Mouse (Mus musculus): ENCODE data around the gene Samd14.

Samd14 gene

DNA sequence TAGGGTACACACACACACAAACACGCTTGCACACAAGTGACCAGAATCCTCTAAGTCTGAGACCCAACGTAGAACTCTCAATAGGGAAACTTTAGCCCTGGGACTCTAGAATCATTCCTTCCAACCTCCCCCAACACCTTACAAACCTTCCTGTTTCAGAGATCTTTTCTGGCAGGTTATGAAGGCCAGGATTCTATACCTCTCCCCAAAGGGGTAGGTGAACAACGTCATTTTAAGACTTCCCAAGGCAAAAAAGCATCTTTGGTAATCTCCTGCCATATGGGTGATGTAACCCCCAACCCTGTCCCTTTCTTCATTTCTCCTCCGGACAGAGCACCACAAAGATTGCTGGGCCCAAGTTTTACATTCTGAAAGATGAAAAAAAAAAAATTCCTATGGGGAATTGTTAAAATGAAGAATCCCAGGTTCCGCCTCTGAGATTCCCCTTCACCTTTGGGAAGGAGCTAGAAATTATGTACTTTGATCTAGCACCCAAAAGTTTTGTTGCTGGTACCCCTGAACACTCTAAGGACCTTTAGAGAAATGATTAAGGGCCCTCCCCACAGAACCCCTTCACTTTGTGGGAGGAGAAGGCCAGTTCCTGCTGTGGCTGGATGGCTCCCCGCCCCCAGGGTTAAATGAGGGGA is 19.5 kb upstream of the Samd14 start:
- DNase-seq (ENCODE audit: low spot score in 2 of 2) = no peak

DNA sequence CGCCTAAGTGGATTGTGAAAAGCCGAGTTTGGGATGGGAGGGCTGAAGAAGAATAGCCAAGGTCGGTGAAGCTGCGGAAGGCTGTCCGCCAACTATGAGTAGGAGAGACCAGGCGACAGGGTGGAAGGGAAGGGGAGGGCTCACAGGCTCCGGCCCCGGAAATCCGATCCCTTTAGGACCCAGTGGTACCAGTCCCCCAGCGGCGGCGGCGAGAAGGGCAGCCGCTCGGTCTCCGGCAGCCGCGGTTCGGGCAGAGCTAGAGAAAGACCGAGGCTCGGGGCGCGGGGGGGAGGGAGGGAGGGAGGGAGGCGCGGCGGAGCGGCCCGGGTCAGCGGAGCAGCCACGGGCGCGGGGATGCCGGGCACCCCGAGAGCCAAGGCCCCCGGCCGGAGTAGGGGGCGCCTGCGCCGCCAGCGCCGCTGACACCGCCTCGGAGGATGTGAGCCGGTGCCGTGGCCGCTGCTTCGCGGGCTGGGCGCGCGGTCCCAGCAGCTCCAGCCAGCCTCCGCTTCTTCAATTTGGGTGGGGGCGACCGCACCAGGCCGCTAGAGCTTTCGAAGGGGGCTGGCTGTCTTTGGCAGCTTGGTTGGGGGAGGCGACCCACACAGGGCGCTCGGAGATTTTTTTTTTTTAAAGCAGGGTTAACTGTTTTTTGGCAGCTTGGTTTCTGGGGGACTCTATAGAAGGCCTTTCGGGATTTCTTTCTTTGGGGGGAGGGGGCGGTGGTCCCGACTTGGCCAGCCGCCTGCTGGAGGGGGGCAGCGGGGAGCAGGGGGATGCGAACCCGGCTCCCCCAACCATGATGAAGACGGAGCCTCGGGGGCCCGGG is 18.7 kb upstream of the Samd14 start, which contains the start of gene Ppp1r9b:
Gene Ppp1r9b (plus strand): TSS at position 287 of the 829 bp plus-strand sequence.
- peak; percentile 90 to 93 for DNase-seq (ENCODE audit: low spot score in 2 of 2)

DNA sequence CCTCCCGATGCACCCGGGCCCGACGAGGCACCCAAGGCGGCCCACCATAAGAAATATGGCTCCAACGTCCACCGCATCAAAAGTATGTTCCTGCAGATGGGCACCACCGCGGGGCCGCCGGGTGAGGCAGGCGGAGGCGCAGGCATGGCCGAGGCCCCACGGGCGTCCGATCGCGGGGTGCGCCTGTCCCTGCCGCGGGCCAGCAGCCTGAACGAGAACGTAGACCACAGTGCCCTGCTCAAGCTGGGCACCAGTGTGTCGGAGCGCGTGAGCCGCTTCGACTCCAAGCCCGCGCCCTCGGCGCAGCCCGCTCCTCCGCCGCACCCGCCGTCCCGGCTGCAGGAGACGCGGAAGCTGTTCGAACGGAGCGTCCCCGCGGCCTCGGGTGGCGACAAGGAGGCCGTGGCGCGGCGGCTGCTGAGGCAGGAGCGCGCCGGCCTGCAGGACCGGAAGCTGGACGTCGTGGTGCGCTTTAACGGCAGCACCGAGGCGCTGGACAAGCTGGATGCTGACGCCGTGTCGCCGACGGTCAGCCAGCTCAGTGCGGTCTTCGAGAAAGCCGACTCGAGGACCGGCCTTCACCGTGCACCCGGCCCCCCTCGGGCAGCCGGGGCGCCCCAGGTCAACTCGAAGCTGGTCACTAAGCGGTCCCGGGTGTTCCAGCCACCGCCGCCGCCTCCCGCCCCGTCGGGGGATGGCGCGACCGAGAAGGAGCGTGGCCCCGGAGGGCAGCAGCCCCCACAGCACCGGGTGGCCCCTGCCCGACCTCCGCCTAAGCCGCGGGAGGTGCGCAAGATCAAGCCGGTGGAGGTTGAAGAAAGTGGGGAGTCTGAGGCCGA is 17.8 kb upstream of the Samd14 start:
- DNase-seq (ENCODE audit: low spot score in 2 of 2) = no peak

DNA sequence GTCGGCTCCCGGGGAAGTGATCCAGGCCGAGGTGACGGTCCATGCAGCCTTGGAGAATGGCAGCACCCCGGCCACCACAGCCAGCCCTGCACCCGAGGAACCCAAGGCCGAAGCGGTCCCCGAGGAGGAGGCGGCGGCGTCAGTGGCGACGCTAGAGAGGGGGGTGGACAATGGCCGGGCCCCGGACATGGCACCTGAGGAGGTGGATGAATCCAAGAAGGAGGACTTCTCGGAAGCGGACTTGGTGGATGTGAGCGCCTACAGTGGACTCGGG is 17.3 kb upstream of the Samd14 start:
- no peak for DNase-seq (ENCODE audit: low spot score in 2 of 2)

DNA sequence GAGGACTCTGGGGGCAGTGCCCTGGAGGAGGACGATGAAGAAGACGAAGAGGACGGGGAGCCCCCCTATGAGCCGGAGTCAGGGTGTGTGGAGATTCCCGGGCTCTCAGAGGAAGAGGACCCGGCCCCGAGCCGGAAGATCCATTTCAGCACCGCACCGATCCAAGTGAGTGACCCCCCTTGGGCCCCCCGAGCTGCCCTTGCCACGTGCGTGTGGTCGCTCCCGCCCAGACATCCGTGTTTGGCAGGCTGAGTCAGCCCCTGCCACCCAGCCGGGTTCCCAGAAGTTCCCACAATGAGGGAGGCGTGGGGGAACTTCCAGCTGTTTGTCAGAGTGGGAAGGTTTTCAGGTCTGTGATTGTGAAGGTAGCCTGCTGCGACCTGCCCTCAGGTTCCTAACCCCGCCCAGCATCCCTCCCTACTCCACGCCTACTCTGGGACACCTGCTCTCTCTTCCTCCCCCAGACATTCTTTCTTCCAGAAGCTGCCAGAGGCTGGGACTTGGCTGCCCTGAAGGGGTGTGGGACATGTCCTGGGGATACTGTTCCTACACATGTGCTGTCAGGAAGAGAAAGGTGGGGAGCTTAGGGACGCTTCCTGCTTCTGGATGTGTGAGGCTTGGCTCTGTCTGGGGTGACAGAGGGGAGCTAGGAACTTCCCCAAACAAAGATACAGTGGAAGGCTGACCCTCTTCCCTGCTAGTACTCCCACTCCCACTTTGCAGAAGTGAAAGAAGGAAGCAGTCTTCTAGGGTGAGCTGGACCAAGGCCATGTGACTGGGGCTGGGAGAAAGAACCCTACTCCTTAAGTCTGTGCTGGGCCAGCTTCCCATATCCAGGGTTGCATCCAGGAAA is 16.7 kb upstream of the Samd14 start:
- DNase-seq (ENCODE audit: low spot score in 2 of 2) = peak in 1 of 2 experiments; percentile 54

DNA sequence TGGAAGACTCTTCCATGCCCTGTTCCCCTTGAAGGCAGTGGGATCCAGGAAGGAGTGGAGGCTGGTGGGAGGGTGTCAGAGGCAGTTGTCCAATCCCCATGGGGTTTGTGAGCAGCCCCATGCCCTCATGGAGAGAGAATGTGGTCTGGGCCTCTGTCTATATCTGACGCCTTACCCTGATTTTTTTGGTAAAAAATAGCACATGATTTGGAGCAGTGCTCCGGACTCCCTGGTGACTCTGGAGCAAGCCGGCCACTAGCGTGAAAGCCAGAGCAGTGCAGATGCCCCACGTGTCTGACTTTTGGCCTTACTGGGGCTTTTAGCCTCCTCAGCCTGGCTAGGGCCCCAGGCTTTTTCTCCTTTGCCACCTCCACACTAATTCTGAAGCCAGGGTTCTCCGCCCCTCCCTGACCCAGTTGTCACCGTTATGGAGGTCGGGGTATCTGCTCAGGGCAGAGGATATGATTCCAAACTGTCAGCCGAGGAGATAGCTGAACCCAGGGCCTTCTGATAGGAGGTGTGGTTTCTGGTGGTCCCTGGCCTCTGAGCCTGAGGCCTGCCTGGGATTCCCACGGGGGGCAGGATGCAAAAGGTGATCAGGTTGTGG is 15.4 kb upstream of the Samd14 start:
- no peak for DNase-seq (ENCODE audit: low spot score in 2 of 2)

DNA sequence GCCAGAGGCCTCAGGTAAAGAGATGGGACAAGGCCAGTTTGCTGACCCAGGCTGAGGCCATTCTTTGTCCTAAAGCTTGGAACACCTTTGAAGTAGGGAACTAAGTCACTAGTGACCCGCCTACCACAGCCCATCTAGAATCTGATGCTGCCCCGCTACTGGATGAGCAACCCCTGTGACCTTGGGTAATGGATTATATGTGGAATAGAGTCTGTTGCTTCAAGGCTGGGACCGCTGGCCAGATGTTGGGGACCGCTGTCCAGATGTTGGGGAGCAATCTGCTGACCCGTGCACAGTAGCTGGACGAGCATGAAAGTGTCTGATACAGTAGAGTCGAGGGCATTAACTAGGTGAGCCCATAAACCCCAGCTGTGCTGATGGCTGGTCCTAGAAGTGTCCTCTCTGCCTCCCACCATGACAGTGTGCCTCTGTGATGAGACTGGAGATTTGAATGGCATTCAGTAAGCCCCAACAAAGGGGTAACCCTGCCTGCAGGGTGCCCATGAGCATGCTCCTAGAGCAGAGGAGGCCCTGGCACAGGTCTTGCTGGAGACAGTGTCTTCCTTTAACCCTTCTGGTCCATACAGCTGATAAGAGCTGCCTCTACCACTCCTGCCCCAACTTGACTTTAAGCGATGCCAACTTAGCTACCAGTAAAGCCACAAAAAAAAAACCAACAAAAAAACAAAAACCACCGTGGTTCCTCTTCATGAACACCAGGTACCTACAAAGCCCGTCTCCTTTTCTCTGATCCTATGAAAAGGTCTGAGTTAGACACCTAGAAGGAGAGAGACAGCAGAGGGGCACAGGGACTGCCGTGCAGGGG is 14.5 kb upstream of the Samd14 start:
- no peak for DNase-seq (ENCODE audit: low spot score in 2 of 2)

DNA sequence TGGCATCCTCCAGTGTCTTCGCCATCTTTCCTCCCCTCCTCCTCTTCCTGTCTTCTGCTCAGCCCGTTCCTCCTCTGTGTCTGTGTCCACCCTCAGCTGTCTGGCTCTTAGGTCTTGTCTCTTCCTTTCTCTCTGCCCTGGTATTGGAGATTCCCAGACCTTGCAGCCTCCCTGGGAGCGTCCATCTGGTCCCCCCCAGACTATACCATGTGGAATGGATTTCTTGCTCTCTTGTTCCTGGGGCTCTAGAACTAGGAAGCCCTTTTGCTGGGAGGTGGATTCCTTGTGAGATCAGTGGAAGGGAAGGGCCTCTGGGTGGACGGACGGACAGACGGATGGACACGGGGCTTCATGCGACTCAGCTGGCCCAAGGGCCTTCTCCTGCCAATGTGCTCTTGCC is 13.6 kb upstream of the Samd14 start:
- DNase-seq (ENCODE audit: low spot score in 2 of 2) = no peak

DNA sequence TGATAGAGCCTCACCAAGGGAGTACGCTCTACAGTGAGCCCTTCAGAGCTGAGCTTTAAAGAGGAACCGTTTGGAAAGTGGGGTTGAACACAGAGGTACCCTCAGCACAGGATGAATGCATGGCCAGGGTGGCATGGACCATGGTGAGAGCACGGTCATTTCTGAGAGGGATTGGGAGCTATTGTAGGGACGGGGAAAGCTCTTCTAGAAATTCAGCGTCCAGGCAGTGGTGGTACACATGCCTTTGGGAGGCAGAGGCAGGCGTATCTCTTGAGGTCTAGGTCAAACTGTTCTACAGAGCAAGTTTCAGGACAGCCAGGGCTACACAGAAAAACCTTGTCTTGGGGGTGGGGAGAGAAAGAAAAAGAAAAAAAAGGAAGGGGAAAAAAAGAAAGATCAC is 12.7 kb upstream of the Samd14 start:
- no peak for DNase-seq (ENCODE audit: low spot score in 2 of 2)

DNA sequence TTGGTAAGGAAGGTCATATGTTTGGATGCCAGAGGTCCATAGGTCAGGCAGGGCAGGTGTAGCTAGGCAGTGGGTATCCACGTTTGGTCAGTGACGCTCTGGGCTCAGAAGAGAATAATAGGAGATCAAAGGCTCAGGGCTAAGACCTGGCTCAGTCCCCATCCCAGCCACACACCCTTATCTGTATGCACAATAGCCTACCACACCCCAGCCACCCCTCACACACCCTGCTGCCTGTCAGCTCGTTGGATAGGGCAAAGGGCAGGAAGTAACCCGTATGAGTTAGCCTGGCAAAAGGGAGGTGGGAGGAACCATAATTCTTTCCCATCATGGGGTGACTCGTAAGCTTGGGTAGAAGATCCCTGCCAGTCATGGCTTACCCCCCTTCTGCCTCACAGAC is 12.1 kb upstream of the Samd14 start:
- no peak for DNase-seq (ENCODE audit: low spot score in 2 of 2)

DNA sequence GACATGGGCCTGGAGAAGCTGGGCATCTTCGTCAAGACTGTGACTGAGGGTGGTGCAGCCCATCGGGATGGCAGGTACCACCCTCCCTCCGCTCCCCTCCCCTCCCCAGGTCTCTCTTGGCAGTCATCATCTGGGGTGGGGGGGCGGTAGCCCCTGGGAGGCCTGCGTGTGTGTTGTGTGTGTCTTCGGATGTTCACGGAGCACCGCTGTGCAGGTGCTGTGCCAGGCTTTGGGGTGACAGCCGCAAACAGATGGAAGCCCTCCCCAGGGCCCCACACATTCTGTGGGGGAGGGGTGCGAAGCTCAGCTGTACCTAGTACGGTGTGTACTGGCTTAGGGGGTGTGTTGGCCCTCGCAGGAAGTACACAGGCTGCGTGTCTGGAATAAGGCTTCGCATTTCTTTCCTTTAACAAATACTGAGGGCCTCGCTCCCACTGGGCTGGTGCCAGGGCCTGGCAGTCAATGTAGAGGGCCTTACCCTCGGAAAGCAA is 11.6 kb upstream of the Samd14 start:
- peak in 1 of 2 experiments; percentile 69 for DNase-seq (ENCODE audit: low spot score in 2 of 2)

DNA sequence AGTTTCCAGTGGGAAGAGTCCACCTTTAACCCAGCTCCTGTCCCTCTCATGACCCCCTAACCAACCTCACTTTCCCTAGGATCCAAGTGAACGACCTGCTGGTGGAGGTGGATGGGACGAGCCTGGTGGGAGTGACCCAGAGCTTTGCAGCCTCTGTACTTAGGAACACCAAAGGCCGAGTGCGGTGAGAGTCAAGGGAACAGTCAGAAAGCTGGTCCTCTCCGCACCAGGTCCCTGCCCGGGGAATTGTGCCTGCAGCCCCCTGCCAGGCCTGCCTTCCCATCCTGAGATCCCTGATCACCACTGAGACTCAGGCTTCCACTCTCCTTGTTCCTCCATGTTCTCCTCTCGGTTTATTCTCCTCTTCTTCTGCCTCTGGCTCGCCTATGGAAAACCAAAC is 9.6 kb upstream of the Samd14 start:
- no peak for DNase-seq (ENCODE audit: low spot score in 2 of 2)

DNA sequence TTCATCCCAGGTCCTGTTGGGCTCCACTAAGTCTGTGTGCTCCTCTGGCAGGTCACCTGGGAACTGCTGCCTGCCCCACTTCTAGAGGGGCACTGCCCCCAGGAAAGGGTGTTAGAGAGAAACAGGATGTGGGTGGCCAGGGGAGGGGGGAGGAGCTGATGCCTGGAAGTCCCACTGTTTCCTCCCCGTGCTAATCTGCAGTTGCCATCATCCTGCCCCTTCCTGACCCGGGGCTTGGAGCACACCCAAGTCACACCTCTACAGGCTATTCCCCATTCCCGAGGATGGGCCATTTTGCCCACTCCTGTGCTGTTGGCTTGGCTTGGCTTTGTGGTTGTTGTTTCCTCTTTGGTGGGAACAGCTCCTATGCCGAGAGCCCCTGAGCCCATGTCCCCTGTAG is 9.1 kb upstream of the Samd14 start:
- no peak for DNase-seq (ENCODE audit: low spot score in 2 of 2)

DNA sequence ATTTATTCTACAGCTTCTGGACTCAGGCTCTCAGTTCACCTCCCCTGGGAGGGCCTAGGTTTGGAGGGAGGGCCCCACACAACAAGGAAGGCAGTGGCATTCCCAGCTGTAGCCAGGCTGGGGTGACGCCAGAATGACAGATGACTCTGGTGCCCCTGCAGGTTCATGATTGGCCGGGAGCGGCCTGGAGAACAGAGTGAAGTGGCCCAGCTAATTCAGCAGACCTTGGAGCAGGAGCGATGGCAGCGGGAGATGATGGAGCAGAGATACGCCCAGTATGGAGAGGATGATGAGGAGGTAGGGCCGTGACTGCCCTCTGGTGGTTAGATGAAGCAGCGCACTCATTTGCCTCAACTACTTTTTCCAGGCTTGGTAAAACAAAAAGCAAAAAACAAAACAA is 8.6 kb upstream of the Samd14 start:
- DNase-seq (ENCODE audit: low spot score in 2 of 2) = peak; percentile 63 to 77

DNA sequence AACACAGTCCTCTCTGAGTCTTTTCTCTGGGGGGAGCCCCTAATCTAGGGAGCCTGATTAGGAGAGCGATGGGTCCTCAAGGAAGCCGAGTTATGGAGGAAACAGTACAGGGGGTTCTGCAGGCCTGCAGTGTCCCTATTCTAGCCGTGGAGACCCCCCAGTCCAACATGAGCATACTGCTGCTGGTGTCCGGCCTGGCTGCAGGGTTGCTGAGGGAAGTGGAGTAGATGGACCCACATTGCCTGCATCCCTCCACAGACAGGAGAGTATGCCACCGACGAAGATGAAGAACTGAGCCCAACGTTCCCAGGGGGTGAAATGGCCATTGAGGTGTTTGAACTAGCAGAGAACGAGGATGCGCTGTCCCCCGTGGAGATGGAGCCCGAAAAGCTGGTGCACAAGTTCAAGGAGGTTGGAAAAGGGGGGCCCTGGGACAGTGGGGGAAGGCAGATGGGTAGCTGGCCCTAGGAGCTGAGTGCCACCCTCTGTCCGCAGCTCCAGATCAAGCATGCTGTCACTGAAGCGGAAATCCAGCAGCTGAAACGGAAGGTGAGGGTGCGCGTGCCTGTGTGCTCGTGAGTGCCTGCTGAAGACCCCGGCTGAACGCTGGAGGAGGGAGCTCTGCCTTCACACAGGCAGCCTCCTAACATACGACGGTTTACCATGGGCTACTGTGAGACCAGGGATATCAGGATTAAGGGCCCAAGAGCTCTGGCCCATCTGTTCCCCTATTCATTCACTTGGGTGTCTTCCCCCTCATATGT is 7.9 kb upstream of the Samd14 start:
- no peak for DNase-seq (ENCODE audit: low spot score in 2 of 2)

DNA sequence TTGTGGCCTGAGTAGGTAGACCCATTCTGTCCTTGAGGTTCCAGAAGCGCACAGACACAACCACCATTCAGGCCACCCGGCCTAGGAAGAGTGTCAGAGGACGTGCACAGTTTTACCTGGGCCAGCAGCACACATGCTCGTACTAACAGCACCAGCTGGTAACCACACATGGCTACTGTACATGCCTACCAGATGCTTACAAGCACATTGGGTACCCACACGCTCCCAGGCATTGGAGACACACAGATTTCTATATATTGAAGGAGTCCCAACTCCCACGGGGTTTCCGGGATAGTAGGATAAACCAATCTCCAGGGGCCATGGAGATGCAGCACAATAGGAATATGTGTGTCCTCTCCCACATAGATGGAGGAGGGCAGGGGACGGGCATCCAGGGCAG is 7.0 kb upstream of the Samd14 start:
- no peak for DNase-seq (ENCODE audit: low spot score in 2 of 2)

DNA sequence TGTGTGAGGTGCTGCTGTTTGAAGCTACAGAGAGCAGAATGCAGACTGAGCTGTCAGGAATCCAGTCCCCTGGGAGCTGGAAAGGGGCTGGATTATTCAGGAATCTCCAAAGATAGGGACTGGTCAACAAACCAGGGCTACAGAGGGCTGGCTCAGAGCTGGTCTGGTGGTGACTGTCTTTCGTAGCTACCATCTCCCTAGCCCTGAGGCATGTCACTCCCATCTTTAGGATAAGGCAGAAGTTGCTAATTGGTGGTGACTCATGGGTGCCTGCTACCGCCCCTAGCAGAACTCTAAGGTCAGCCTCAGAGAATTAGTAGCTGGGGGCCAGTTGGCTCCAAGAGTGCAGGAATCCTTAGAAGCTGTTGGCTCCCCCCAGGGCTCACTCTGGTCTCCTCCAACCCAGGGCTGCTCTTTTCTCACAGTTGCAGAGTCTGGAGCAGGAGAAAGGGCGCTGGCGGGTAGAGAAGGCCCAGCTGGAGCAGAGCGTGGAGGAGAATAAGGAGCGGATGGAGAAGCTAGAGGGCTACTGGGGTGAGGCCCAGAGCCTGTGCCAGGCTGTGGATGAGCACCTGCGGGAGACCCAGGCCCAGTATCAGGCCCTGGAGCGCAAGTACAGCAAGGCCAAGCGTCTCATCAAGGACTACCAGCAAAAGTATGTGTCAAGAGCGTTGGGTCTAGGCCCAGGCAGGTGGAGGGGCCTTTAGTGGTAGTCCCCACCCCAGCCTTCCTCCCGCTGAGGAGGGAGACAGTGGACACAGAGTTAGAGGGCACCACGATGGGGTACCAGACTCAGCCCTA is 5.3 kb upstream of the Samd14 start:
- no peak for DNase-seq (ENCODE audit: low spot score in 2 of 2)

DNA sequence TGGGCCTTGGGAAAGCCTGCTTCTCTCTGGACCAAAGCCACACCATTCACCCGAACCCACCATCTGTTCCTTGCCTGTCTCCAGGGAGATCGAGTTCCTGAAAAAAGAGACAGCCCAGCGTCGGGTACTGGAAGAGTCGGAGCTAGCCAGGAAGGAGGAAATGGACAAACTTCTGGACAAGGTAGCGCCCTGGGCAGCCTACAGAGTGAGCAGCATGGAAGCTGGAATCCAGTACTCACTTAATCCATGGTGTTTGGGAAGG is 4.8 kb upstream of the Samd14 start:
- no peak for DNase-seq (ENCODE audit: low spot score in 2 of 2)

DNA sequence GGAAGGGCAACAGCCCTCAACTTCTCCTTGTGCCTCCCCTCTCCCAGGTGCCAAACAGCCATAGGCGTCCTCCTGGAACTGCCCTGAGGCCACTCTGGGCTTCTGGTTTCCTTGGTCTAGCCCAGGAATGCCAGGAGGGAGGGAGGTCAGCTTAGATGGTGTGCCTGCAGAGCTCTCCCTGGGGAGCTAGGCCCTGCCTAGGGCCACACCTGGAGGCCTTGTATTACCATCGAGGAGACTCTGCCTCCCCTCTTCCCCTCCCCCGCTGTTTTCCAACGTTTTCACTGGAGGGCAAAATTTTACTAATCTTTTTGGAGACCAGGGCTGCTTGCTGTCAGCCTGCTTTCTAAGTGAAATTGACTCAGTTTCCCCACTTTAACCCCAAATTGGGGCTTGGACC is 3.6 kb upstream of the Samd14 start:
- no peak for DNase-seq (ENCODE audit: low spot score in 2 of 2)
